In genomic region chr10:120810832-120811571, GRCm38 (mm10) we compare ENCODE assay signal across 13 mouse cellular contexts.
DNase-seq lines count a peak whose midpoint lies in the region; ATAC-seq and TF ChIP-seq lines count a peak whose summit lies in the region.
"Had no signal": no experiment of that assay in that cellular context is flagged by ENCODE, and none has a peak within 500 bp of the region (broad histone marks: within the 10 kb centered on the region; RNA-seq: fewer than 3 reads in every experiment).

No protein-coding gene starts in this region.

- H3K36me3 ChIP-seq in heart, embryonic 13.5 days: peaks cover 24% of the 10 kb centered on the region; the same call in 1 of the 2 replicates
- no peaks in the 10 kb centered on the region for H3K36me3 ChIP-seq in lung, embryonic 16.5 days (ENCODE audit: control insufficient read depth, insufficient read depth, low read length)
- no peaks in the 10 kb centered on the region for H3K36me3 ChIP-seq in forebrain, embryonic 16.5 days (ENCODE audit: control insufficient read depth, insufficient read depth)
- H3K36me3 ChIP-seq in stomach, embryonic 16.5 days (ENCODE audit: control insufficient read depth, insufficient read depth, low read length): no peaks in the 10 kb centered on the region
- H3K36me3 ChIP-seq: hindbrain, embryonic 15.5 days; midbrain, embryonic 12.5 days had no signal

- H3K9me3 ChIP-seq in heart, embryonic 13.5 days: no peaks in the 10 kb centered on the region
- H3K9me3 ChIP-seq in lung, embryonic 16.5 days (ENCODE audit: control insufficient read depth, low read length): no peaks in the 10 kb centered on the region
- H3K9me3 ChIP-seq in forebrain, embryonic 16.5 days (ENCODE audit: control insufficient read depth, low read length): no peaks in the 10 kb centered on the region
- H3K9me3 ChIP-seq in stomach, embryonic 16.5 days (replicated peaks; ENCODE audit: control insufficient read depth, low read length): no peaks in the 10 kb centered on the region
- H3K9me3 ChIP-seq: hindbrain, embryonic 15.5 days; midbrain, embryonic 12.5 days had no signal

- intact Hi-C loops in heart, postnatal 14 days (cut with DNase I): no loop called here

- WGBS in heart, embryonic 13.5 days: 53% methylated on average over 4 of the region's 4 CpGs
- WGBS in lung, embryonic 16.5 days: 36% methylated on average over 4 of the region's 4 CpGs
- 60% methylated on average over 4 of the region's 4 CpGs for WGBS in lung, adult 2 months
- 59% methylated on average over 4 of the region's 4 CpGs for WGBS in forebrain, embryonic 16.5 days
- 44% methylated on average over 4 of the region's 4 CpGs for WGBS in stomach, embryonic 16.5 days

- no peak overlapping the region for H3K4me3 ChIP-seq in heart, embryonic 13.5 days
- H3K4me3 ChIP-seq in lung, embryonic 16.5 days (ENCODE audit: low read length): no peak overlapping the region
- no peak overlapping the region for H3K4me3 ChIP-seq in lung, adult 2 months (replicated peaks; ENCODE audit: extremely low read depth, low read depth, low read length)
- H3K4me3 ChIP-seq in forebrain, embryonic 16.5 days (replicated peaks; ENCODE audit: low read length): no peak overlapping the region
- H3K4me3 ChIP-seq in stomach, embryonic 16.5 days (replicated peaks; ENCODE audit: low read length): peak overlapping the region; percentile 38; the same call in 1 of the 2 replicates
- H3K4me3 ChIP-seq: hindbrain, embryonic 15.5 days; midbrain, embryonic 12.5 days had no signal

- no peaks in the 10 kb centered on the region for H3K27me3 ChIP-seq in heart, embryonic 13.5 days (replicated peaks)
- no peaks in the 10 kb centered on the region for H3K27me3 ChIP-seq in lung, embryonic 16.5 days (ENCODE audit: control insufficient read depth, insufficient read depth, low read depth, low read length)
- H3K27me3 ChIP-seq in forebrain, embryonic 16.5 days (replicated peaks; ENCODE audit: control insufficient read depth, insufficient read depth, low read length): no peaks in the 10 kb centered on the region
- no peaks in the 10 kb centered on the region for H3K27me3 ChIP-seq in stomach, embryonic 16.5 days (ENCODE audit: control insufficient read depth, insufficient read depth, low read length)
- H3K27me3 ChIP-seq: hindbrain, embryonic 15.5 days; midbrain, embryonic 12.5 days had no signal

- no peak for DNase-seq in heart, postnatal 14 days
- no peak for DNase-seq in lung, adult 2 months
- no peak for DNase-seq in testis, postnatal 14 days (ENCODE audit: low spot score)
- DNase-seq in T-cell, adult 2 months (ENCODE audit: low spot score): no peak
- DNase-seq: adrenal gland, adult 8-10 months; gastrocnemius, postnatal 25 days; lung, adult 18-20 months had no signal

- TF ChIP-seq POLR2A in lung, adult 2 months (IDR thresholded peaks at IDR 0.05; ENCODE audit: borderline replicate concordance, extremely low read depth, low read depth, low read length): no peak

- H3K4me1 ChIP-seq in heart, embryonic 13.5 days: peaks cover 33% of the 10 kb centered on the region
- peaks cover 22% of the 10 kb centered on the region for H3K4me1 ChIP-seq in lung, embryonic 16.5 days (replicated peaks; ENCODE audit: control insufficient read depth, insufficient read depth, low read length)
- H3K4me1 ChIP-seq in lung, adult 2 months (ENCODE audit: control insufficient read depth, insufficient read depth, low read length): no peaks in the 10 kb centered on the region; the same call in 1 of the 2 replicates
- peaks cover 14% of the 10 kb centered on the region for H3K4me1 ChIP-seq in forebrain, embryonic 16.5 days (replicated peaks; ENCODE audit: control insufficient read depth, insufficient read depth, low read length)
- H3K4me1 ChIP-seq in stomach, embryonic 16.5 days (ENCODE audit: control insufficient read depth, insufficient read depth, low read length): peaks cover 26% of the 10 kb centered on the region

- TF ChIP-seq CTCF in lung, adult 2 months (IDR thresholded peaks at IDR 0.05; ENCODE audit: insufficient read depth, low read length): no peak

- no peak for ATAC-seq in heart, embryonic 13.5 days (ENCODE audit: extremely low read depth, insufficient number of reproducible peaks, low FRiP score, low TSS enrichment)
- ATAC-seq in lung, embryonic 16.5 days (ENCODE audit: low read depth): peak; percentile 81
- ATAC-seq in forebrain, embryonic 16.5 days: no peak
- ATAC-seq in stomach, embryonic 16.5 days (ENCODE audit: insufficient read depth, low FRiP score): peak; percentile 54

- H3K9ac ChIP-seq in heart, embryonic 13.5 days: 0 out of 2 replicates have a peak overlapping the region, but pooled peaks have one; percentile 64
- no peak overlapping the region; the same call in 1 of the 2 replicates for H3K9ac ChIP-seq in lung, embryonic 16.5 days (ENCODE audit: low read length)
- no peak overlapping the region for H3K9ac ChIP-seq in forebrain, embryonic 16.5 days (replicated peaks; ENCODE audit: low read depth, low read length)
- H3K9ac ChIP-seq in stomach, embryonic 16.5 days (ENCODE audit: low read length): peak overlapping the region; percentile 68
- H3K9ac ChIP-seq: hindbrain, embryonic 15.5 days; midbrain, embryonic 12.5 days had no signal

- peak overlapping the region; percentile 75 for H3K27ac ChIP-seq in heart, embryonic 13.5 days (replicated peaks)
- peak overlapping the region; percentile 33; the same call in 1 of the 2 replicates for H3K27ac ChIP-seq in lung, embryonic 16.5 days (ENCODE audit: low read length)
- no peak overlapping the region for H3K27ac ChIP-seq in forebrain, embryonic 16.5 days (ENCODE audit: low read length)
- H3K27ac ChIP-seq in stomach, embryonic 16.5 days (ENCODE audit: low read length): peak overlapping the region; percentile 92
- H3K27ac ChIP-seq: midbrain, embryonic 12.5 days had no signal

- peak overlapping the region; percentile 55 for H3K4me2 ChIP-seq in heart, embryonic 13.5 days
- H3K4me2 ChIP-seq in lung, embryonic 16.5 days (ENCODE audit: low read depth, low read length): peak overlapping the region; percentile 60
- peak overlapping the region; percentile 6; the same call in 1 of the 2 replicates for H3K4me2 ChIP-seq in forebrain, embryonic 16.5 days (ENCODE audit: low read length)
- peak overlapping the region; percentile 61 for H3K4me2 ChIP-seq in stomach, embryonic 16.5 days (ENCODE audit: low read depth, low read length)
- H3K4me2 ChIP-seq: hindbrain, embryonic 15.5 days had no signal

Comparison
In these comparisons a context has a peak if more than half of its experiments do, and no peak if none do; other contexts are left out.
1. ATAC-seq: peak in lung, embryonic 16.5 days (single experiment) and stomach, embryonic 16.5 days (single experiment); none in heart, embryonic 13.5 days (single experiment) and forebrain, embryonic 16.5 days (single experiment).
2. H3K4me2 ChIP-seq: peak in every context shown above with its lines; median percentile 61 in stomach, embryonic 16.5 days; 60 in lung, embryonic 16.5 days; 55 in heart, embryonic 13.5 days; 6 in forebrain, embryonic 16.5 days.
3. H3K9ac ChIP-seq: peak in heart, embryonic 13.5 days (single experiment) and stomach, embryonic 16.5 days (single experiment); none in lung, embryonic 16.5 days (single experiment) and forebrain, embryonic 16.5 days (single experiment).